Mouse (Mus musculus) lung, postnatal 10 days (tissue): Measurements from ENCODE around the gene Gadl1.

Experiments used
- DNase-seq: peaks from one replicate; pipeline ENCODE4 v3.0.0; 2021

Gene Gadl1

GRCm38 (mm10) chr9:115909155-115909554, at the start of gene Gadl1:
Gene Gadl1, plus strand, starts transcription at chr9:115909455.
- no peak for DNase-seq

DNA sequence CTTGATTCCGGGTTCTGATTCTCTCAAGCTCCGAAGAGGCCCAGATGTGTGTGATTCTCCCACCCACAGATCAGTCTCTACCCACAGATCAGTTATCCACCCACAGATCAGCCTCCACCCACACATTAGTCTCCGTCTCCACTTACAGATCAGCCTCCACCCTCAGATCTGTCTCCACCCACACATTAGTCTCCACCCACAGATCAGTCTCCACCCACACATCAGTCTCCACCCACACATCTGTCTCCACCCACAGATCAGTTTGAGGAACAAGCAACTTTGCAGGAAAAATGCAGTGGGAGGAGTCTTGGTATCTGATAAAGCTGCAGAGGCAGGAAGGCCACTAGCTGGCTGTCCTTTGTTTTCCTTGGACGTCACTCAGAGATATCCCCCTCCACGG, 46.5 kb upstream of the Gadl1 start:
- no peak for DNase-seq

DNA sequence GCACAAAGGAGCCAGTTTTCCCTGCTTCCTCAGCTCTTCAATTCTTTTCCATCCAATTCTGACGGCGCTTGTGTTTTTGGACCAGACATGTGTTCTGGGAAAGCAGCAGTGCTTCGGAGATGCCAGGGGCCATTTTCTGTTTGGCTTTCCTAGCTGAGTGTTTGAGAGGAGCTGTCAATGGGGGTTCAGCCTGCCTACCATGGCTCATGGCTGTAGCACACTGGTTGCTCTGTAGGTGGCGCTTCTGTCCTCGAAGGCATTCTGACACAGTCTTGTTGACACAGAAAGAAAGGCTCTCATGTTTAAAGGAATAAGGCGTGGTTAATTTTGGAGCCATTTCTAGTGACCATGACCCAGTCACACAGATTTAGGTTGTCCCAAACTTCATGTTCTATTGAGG, 45.9 kb upstream of the Gadl1 start:
- DNase-seq: peak; percentile 36

DNA sequence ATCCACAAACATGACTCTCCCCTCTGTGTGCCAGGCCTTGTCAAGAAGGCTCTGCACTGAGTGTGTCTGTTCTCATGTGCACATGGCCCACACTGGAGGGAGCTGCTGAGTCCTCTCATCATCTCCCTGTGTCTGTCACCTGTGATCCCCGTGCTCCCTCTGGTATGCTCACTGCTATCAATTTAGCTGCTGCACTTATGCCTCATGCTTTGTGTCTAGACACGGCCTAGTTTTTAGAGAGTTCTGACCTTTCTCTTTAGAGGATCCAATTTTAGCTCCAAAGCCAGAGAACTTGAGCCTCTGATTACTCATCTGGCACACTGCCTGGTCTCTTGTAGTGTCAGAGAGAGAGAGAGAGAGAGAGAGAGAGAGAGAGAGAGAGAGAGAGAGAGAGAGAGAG, 42.0 kb upstream of the Gadl1 start:
- peak; percentile 73 for DNase-seq

DNA sequence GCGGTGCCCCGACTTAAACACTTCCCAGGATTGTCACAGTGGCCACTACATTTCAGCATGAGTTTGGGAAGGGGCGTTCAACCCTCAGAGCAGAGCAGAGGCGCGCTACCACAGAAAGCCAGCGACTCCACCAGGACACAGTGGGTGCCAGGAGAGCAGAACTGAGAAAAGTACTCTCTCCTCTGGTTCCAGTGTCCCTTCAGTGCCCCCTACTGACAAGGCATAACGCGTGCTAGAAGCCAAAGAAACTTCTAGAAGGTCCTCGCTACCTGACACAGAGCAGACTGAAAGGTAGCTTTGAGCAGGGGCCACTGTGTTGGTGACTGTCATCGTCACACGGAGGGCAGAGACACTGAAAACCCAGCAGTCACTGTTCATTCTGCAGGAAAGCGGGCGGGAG, 39.1 kb upstream of the Gadl1 start:
- DNase-seq: peak; percentile 26

DNA sequence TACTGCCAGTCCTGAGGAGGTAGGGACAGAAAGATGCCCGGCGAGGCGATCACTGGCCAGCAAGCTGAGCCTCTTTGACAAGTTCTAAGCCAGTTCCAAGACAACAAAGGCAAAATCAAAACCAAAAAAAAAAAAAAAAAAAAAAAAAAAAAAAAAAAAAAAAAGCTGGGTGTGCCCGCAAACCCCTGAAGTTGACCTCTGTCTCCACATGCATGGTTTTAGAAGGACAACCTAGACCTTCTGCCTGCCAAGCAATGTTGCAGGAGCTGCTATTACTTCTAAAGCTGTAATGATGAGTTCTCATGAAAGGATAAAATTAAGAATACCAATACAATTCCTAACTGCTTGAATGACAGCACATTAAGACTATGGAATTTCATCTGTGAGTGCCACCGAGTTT, 38.6 kb upstream of the Gadl1 start:
- no peak for DNase-seq

- no peak for DNase-seq
Measured at GRCm38 (mm10) chr9:115880500-115880899, 28.8 kb upstream of the Gadl1 start.

DNA sequence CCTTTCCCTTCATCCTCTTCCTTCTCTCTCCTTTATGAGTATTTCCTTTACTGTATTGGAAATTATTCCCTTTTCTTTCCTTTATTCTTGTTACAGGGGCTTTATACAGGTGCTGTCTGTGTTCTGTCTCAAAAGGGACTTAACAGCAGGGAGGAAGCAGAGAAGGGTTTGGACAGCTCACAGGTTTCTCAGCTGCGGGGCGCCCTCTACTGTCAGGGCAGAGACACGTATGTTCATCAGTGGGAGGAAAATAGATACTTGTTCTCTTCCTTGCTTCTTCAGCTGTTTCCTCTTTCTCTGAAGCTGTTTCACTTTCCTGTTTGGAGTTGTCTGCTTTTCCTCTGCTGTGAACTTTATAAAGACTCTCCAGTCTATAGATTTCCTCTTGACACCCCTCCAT, 28.1 kb upstream of the Gadl1 start:
- no peak for DNase-seq

GRCm38 (mm10) chr9:115882627-115883200, 26.5 kb upstream of the Gadl1 start:
- DNase-seq: no peak

DNA sequence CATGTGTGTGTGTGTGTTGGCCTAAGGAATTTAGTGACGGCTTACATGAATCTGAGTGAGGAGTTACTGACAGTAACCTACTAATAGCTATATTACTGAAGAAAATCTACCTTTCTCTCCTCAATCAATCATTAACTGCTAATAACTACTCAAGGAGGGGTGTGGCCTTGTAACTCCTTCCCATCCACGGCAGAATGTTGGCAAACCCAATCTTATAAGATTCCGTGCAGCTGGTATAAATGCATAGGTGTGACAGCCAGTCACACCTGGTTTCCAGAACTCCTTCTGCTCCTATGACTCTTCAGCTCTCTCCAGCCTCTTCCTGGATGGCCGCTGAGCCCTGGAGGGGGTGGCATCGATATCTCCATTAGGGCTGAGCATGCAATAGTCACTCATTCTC, 25.8 kb upstream of the Gadl1 start:
- DNase-seq: no peak

DNA sequence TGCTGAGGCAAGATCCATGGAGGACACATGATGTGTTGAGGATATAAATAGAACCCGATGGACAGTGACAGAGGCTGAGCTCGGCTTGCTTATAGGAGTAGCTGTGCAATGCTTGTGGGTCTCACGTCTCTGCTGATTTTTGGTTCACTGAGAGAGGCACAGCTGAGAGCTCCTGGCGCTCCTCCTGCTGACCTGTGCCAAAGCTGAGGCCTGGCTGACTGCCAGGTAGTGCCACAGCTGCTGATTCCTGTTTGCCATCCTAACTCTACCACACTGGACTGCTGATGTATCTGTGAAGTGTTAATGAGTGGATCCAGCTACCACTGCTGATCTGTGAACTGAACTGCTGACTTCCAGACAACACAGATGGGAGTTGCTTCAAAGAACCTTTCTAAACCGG, 21.7 kb upstream of the Gadl1 start:
- DNase-seq: no peak

- no peak for DNase-seq
Measured at GRCm38 (mm10) chr9:115893131-115893530, 16.1 kb upstream of the Gadl1 start.

DNA sequence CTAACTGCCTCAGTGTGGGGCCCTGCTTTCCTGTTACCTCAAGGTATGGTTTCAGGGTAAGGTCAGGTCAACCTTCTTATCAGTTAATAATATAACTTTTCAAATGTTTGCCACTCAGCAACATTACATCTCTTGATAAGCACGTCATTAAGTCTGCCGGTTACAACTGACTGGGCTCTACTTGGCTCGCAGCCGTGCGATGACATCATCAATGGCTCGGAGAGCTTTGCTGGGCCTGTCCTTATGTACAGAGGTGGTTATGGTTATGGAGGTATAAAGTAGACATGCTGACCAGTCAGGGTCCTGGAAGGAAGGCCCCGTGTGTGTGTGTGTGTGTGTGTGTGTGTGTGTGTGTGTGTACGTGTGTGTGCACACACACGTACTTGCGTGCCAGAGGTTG, 15.3 kb upstream of the Gadl1 start:
- peak; percentile 42 for DNase-seq

DNA sequence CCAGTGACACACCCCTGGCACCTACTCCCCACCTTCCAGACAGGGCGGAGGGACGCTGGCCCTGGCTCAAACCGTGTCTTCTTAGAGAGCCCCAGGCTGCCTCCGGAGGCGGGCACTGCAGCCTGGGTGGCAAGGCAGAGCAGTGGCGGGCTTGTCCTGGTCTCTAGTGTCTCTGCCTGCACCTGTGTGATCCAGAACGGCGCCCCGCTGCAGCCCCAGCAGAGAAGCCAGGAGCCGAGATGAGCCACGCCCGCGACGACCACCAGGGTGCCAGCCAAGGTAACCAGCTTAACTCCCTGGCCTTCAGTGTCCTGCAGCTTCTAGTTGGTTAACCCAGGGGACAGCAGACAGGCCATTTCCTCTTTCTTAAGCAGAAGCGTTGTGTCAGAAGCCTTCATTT, 930 bp upstream of the Gadl1 start:
- no peak for DNase-seq

DNA sequence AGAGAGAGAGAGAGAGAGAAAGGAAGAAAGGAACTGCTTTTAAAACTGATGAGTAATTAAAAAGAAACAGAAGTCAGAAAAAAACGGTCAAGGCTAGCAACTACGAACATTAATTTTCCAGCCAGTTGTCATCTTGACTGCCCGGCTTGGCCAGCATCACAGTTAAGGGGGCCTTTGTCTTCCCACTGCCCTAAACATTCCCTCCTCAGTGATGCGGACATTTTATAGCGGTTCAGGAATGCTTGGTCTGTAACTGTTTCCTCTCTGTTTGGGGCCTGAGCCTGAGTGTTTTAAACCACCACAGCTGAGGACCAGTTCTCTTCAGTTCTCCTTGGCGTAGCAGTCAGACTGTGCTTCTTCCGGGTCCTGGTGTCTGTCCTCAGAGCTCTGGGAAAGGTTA, 4.8 kb downstream of the Gadl1 start:
- DNase-seq: no peak

DNA sequence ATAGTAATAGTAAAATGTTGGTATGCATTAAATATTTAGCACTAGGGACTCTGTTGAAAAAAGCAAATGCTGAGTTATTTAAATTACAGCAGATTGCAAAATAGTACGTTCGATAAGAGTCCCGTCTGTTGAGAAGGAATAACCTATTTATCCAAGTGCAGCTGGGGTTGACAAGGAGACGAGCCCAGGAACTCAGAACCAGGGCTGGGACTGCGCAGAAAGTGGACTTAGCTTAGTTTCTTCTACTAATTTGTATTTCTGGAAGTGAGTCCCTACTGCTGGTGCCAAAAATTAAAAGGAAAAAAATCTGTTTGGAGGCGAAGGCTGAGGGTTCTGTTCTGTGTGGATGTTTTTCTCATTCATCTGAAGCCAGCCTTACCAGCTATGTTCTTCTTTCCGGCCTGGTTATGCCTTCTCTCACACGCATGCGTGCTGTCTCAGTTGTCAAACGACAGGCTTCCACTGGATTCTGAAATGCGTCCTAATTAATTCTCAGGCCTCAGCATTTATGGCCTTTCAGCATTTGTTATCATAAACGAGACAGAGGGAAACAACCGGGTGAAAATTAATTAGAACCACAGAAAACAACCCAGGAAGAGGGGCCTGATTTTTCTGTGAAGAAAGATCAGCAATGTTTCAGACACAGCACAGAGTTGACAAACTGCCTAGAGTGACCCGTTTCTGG, 6.5 kb downstream of the Gadl1 start:
- peak; percentile 28 for DNase-seq

- DNase-seq: no peak
Measured at GRCm38 (mm10) chr9:115919736-115920135, 10.5 kb downstream of the Gadl1 start.

DNA sequence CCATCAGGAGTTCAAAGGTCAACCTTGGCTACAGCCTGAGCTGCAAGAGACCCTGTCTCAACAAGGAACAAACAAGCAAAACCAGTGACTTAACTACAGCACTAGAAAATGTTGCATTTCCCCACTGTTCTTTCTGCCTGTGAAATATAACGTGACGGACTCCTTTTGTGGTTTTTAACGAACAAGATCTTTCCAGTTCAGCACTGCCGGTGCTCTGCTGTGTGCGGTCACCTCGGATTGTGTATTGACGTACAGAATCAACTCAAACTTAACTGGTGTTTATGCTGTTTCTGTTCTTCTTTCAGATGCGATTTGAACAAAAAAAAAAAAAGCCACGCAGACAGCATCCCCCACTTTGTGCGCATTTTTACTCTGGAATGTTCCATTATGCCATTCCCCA, 13.4 kb downstream of the Gadl1 start:
- DNase-seq: no peak

- DNase-seq: no peak
Measured at GRCm38 (mm10) chr9:115924094-115924493, 14.8 kb downstream of the Gadl1 start.

GRCm38 (mm10) chr9:115931803-115932202, 22.5 kb downstream of the Gadl1 start:
- no peak for DNase-seq

DNA sequence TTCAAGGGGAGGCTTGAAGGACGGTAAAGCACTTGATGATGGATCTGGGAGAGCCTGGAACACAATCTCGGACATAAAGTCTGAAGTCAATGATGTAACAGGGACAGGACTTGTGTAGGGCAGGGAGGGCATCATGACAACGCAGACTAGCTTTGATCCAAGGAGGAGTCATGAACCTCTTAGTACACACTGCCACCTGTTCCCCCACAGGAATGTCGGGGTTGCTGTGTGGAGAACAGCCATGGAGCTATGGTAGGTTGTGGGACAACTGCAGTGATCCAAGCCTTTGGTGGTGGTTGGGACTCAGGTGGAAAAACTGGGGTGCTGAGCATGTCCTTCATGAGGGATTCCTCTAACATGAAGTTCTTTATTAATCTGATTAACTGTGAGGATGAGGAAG, 23.5 kb downstream of the Gadl1 start:
- no peak for DNase-seq

- no peak for DNase-seq
Measured at GRCm38 (mm10) chr9:115933243-115933964, 24.1 kb downstream of the Gadl1 start.

- DNase-seq: no peak
Measured at GRCm38 (mm10) chr9:115934288-115934687, 25.0 kb downstream of the Gadl1 start.

GRCm38 (mm10) chr9:115936350-115936749, 27.1 kb downstream of the Gadl1 start:
- no peak for DNase-seq
